Mouse (Mus musculus): ENCODE results near the gene Spg7. TPM values are rescaled to one million over a fixed set of nuclear protein-coding genes. Genes with fewer than 3 reads are reported as not detected.
A peak's percentile ranks its signal among the peaks of the same experiment; 100 is the strongest.
"Not testable (repeated sequence)": the region's sequence is repeated elsewhere in the genome, so short reads cannot be mapped to it uniquely, and the experiment has no call there.

Gene Spg7
- total and polyA plus RNA-seq, 3 experiments = 28.9 to 36.0 TPM; not detected in 1

GRCm38 (mm10) chr8:123043941-123044340 lies 18.8 kb upstream of the Spg7 start:
- TF ChIP-seq E2F4 (IDR thresholded peaks at IDR 0.05; ENCODE audit: borderline replicate concordance, low read depth, low read length) (no peak), MAZ (IDR thresholded peaks at IDR 0.05; ENCODE audit: low read depth, low read length) (no peak), POLR2AphosphoS2 (IDR thresholded peaks at IDR 0.05; ENCODE audit: low read length) (no peak), MYB (IDR thresholded peaks at IDR 0.05; ENCODE audit: low read depth, low read length) (no peak), NELFE (IDR thresholded peaks at IDR 0.05; ENCODE audit: low read depth, low read length) (no peak), JUND (IDR thresholded peaks at IDR 0.05; ENCODE audit: low read depth, low read length) (no peak), SMC3 (IDR thresholded peaks at IDR 0.05; ENCODE audit: low read depth, low read length) (no peak), EP300 (IDR thresholded peaks at IDR 0.05; ENCODE audit: low read depth in 1 of 2, low read length in 2 of 2) (no peak), CHD2 (IDR thresholded peaks at IDR 0.05; ENCODE audit: low read length) (no peak), TCF12 (IDR thresholded peaks at IDR 0.05; ENCODE audit: low read depth, low read length) (no peak), GATA1 (IDR thresholded peaks at IDR 0.05; ENCODE audit: low read depth, low read length) (no peak), HCFC1 (IDR thresholded peaks at IDR 0.05; ENCODE audit: low read depth, low read length) (no peak), ETS1 (IDR thresholded peaks at IDR 0.05; ENCODE audit: low read depth, low read length) (no peak), CTCF (IDR thresholded peaks at IDR 0.05 in 2 of 3, conservative IDR thresholded peaks at IDR 0.05 in 1 of 3; ENCODE audit: control insufficient read depth in 1 of 3, insufficient read depth in 1 of 3, low read depth in 2 of 3, low read length in 3 of 3, poor library complexity in 1 of 3, severe bottlenecking in 1 of 3) (no peak), RAD21 (IDR thresholded peaks at IDR 0.05; ENCODE audit: low read depth, low read length) (no peak), MEF2A (IDR thresholded peaks at IDR 0.05; ENCODE audit: extremely low read depth, insufficient replicate concordance, low read depth, low read length, poor library complexity, severe bottlenecking) (no peak), ZMIZ1 (IDR thresholded peaks at IDR 0.05; ENCODE audit: low read depth, low read length) (no peak), USF2 (IDR thresholded peaks at IDR 0.05; ENCODE audit: borderline replicate concordance in 1 of 2, insufficient read depth in 1 of 2, low read depth in 1 of 2, low read length in 2 of 2) (no peak), ELF1 (IDR thresholded peaks at IDR 0.05; ENCODE audit: low read depth, low read length) (no peak)
- no peak overlapping the region for H3K27ac ChIP-seq (ENCODE audit: control insufficient read depth, low read depth, low read length)
- H3K36me3 ChIP-seq (ENCODE audit: control insufficient read depth in 1 of 2, insufficient read depth in 2 of 2, low read length in 2 of 2) = peaks cover 0 to 25% of the 10 kb centered on the region in 2 experiments; a peak in 2 of 4 replicates
- H3K79me2 ChIP-seq (ENCODE audit: control insufficient read depth, insufficient read depth, low read length, poor library complexity) = peaks cover 46% of the 10 kb centered on the region
- H3K27me3 ChIP-seq (ENCODE audit: control insufficient read depth in 1 of 2, insufficient read depth in 2 of 2, low read length in 2 of 2) = no peaks in the 10 kb centered on the region
- H3K4me1 ChIP-seq (ENCODE audit: control insufficient read depth in 1 of 2, insufficient read depth in 2 of 2, low read length in 2 of 2) = peaks cover 0 to 12% of the 10 kb centered on the region in 2 experiments; a peak in 3 of 4 replicates
- DNase-seq (ENCODE audit: low read depth, low spot score) = no peak
- peak overlapping the region in 1 of 2 experiments; percentile 84; a peak in 1 of 4 replicates for H3K4me3 ChIP-seq (ENCODE audit: control insufficient read depth in 1 of 2, insufficient read depth in 1 of 2, low read depth in 2 of 2, low read length in 2 of 2)
- peak overlapping the region; percentile 89; the same call in 1 of the 2 replicates for H3K9ac ChIP-seq (ENCODE audit: control insufficient read depth, low read depth, low read length, poor library complexity, severe bottlenecking)
- H3K9me3 ChIP-seq (replicated peaks; ENCODE audit: insufficient read depth, low read length) = no peaks in the 10 kb centered on the region

- H3K9ac ChIP-seq (ENCODE audit: control insufficient read depth, low read depth, low read length, poor library complexity, severe bottlenecking); H3K27me3 ChIP-seq (ENCODE audit: control insufficient read depth in 1 of 2, insufficient read depth in 2 of 2, low read length in 2 of 2); H3K4me1 ChIP-seq (ENCODE audit: control insufficient read depth in 1 of 2, insufficient read depth in 2 of 2, low read length in 2 of 2); H3K27ac ChIP-seq (ENCODE audit: control insufficient read depth, low read depth, low read length); DNase-seq (ENCODE audit: low read depth, low spot score); H3K9me3 ChIP-seq (replicated peaks; ENCODE audit: insufficient read depth, low read length); H3K4me3 ChIP-seq (ENCODE audit: control insufficient read depth in 1 of 2, insufficient read depth in 1 of 2, low read depth in 2 of 2, low read length in 2 of 2): not testable (repeated sequence)
- peaks cover 37% of the 10 kb centered on the region for H3K79me2 ChIP-seq (ENCODE audit: control insufficient read depth, insufficient read depth, low read length, poor library complexity)
- H3K36me3 ChIP-seq (ENCODE audit: control insufficient read depth in 1 of 2, insufficient read depth in 2 of 2, low read length in 2 of 2) = peaks cover 0 to 16% of the 10 kb centered on the region in 2 experiments; a peak in 2 of 4 replicates
Measured at GRCm38 (mm10) chr8:123044743-123045425, 17.9 kb upstream of the Spg7 start.

Data from MEL (cell line).